Mouse (Mus musculus): ENCODE measurements around the gene AC109138.7. TPM values are rescaled to one million over a fixed set of nuclear protein-coding genes. Genes with fewer than 3 reads are reported as not detected.
A peak's percentile ranks its signal among the peaks of the same experiment; 100 is the strongest.

The AC109138.7 gene
- total and polyA plus RNA-seq, 3 experiments = not detected

- DNase-seq (ENCODE audit: extremely low read depth) = no peak
- no peak overlapping the region for H3K4me3 ChIP-seq (replicated peaks in 1 of 3; ENCODE audit: low read depth in 2 of 3, low read length in 2 of 3, poor library complexity in 1 of 3)
- H3K9me3 ChIP-seq (replicated peaks; ENCODE audit: low read length) = no peaks in the 10 kb centered on the region
- no peak overlapping the region for H3K9ac ChIP-seq (ENCODE audit: insufficient read depth, low read depth)
- dilution Hi-C loops (cut with MboI; ENCODE audit: extremely low pct_ligation_motif_present, extremely low pct_unique_long_range_greater_than_20kb, low sequenced_read_pairs) (no loop called here), in situ Hi-C loops (cut with MboI; ENCODE audit: low pct_ligation_motif_present, low pct_unique_long_range_greater_than_20kb, low sequenced_read_pairs) (no loop called here)
- peaks cover 17 to 50% of the 10 kb centered on the region in 2 experiments for H3K4me1 ChIP-seq (ENCODE audit: control insufficient read depth in 1 of 2, insufficient read depth in 2 of 2)
- H3K27ac ChIP-seq (ENCODE audit: insufficient read depth, low read depth) = peak overlapping the region; percentile 42
- H3K27me3 ChIP-seq (replicated peaks) = no peaks in the 10 kb centered on the region
- H3K79me2 ChIP-seq (replicated peaks; ENCODE audit: control insufficient read depth, extremely low read depth, insufficient read depth, poor library complexity, severe bottlenecking) = no peaks in the 10 kb centered on the region
- no peak overlapping the region for H3K4me2 ChIP-seq (ENCODE audit: insufficient read depth, low read depth, poor library complexity, severe bottlenecking)
- peaks cover 43 to 57% of the 10 kb centered on the region in 2 experiments for H3K36me3 ChIP-seq (replicated peaks in 1 of 2; ENCODE audit: control insufficient read depth in 1 of 2, insufficient read depth in 1 of 2, low read length in 1 of 2)
- TF ChIP-seq NRF1 (IDR thresholded peaks at IDR 0.05; ENCODE audit: low read depth, low read length) (no peak), MXI1 (IDR thresholded peaks at IDR 0.05; ENCODE audit: low read depth, low read length) (no peak), IRF4 (IDR thresholded peaks at IDR 0.05; ENCODE audit: low read depth, low read length) (no peak), JUND (conservative IDR thresholded peaks at IDR 0.05; ENCODE audit: low read depth, low read length) (no peak), SMC3 (IDR thresholded peaks at IDR 0.05; ENCODE audit: low read depth, low read length) (no peak), ZNF384 (IDR thresholded peaks at IDR 0.05; ENCODE audit: low read depth, low read length) (no peak), CHD1 (IDR thresholded peaks at IDR 0.05; ENCODE audit: low read depth, low read length) (no peak), JUN (IDR thresholded peaks at IDR 0.05; ENCODE audit: insufficient read depth, low read depth, low read length) (no peak), POLR2AphosphoS2 (IDR thresholded peaks at IDR 0.05; ENCODE audit: low read depth, low read length) (no peak), E2F4 (IDR thresholded peaks at IDR 0.05; ENCODE audit: insufficient replicate concordance, low read depth, low read length) (no peak), ELF1 (IDR thresholded peaks at IDR 0.05; ENCODE audit: low read depth, low read length) (no peak)
Observed at GRCm38 (mm10) chr19:4262756-4263155, 48.6 kb downstream of the AC109138.7 start.

- Histone ChIP-seq H3K4me2 (ENCODE audit: insufficient read depth, low read depth, poor library complexity, severe bottlenecking) (no peak overlapping the region), H3K27ac (ENCODE audit: insufficient read depth, low read depth) (no peak overlapping the region), H3K4me1 (ENCODE audit: control insufficient read depth in 1 of 2, insufficient read depth in 2 of 2) (peaks cover 17 to 47% of the 10 kb centered on the region in 2 experiments), H3K9ac (ENCODE audit: insufficient read depth, low read depth) (no peak overlapping the region), H3K27me3 (replicated peaks) (no peaks in the 10 kb centered on the region), H3K4me3 (replicated peaks in 1 of 3; ENCODE audit: low read depth in 2 of 3, low read length in 2 of 3, poor library complexity in 1 of 3) (no peak overlapping the region), H3K79me2 (replicated peaks; ENCODE audit: control insufficient read depth, extremely low read depth, insufficient read depth, poor library complexity, severe bottlenecking) (no peaks in the 10 kb centered on the region), H3K9me3 (replicated peaks; ENCODE audit: low read length) (no peaks in the 10 kb centered on the region), H3K36me3 (replicated peaks in 1 of 2; ENCODE audit: control insufficient read depth in 1 of 2, insufficient read depth in 1 of 2, low read length in 1 of 2) (peaks cover 50 to 66% of the 10 kb centered on the region in 2 experiments)
- no peak for DNase-seq (ENCODE audit: extremely low read depth)
- dilution Hi-C loops (cut with MboI; ENCODE audit: extremely low pct_ligation_motif_present, extremely low pct_unique_long_range_greater_than_20kb, low sequenced_read_pairs) (no loop called here), in situ Hi-C loops (cut with MboI; ENCODE audit: low pct_ligation_motif_present, low pct_unique_long_range_greater_than_20kb, low sequenced_read_pairs) (no loop called here)
- no peak for TF ChIP-seq MYC (IDR thresholded peaks at IDR 0.05; ENCODE audit: low read depth, low read length)
- no peak for TF ChIP-seq USF2 (conservative IDR thresholded peaks at IDR 0.05; ENCODE audit: low read depth, low read length)
- no peak for TF ChIP-seq IRF4 (IDR thresholded peaks at IDR 0.05; ENCODE audit: low read depth, low read length)
- TF ChIP-seq TCF12 (IDR thresholded peaks at IDR 0.05; ENCODE audit: low read depth, low read length) = no peak
- TF ChIP-seq MAFK (IDR thresholded peaks at IDR 0.05; ENCODE audit: insufficient replicate concordance, low read length) = no peak
Observed at GRCm38 (mm10) chr19:4263702-4264101, 49.5 kb downstream of the AC109138.7 start.
